Mouse (Mus musculus): ENCODE results near the gene Zfpm1.

Zfpm1 gene

GRCm38 (mm10) chr8:122276308-122276707, 5.6 kb upstream of the Zfpm1 start:
- no peak for DNase-seq

GRCm38 (mm10) chr8:122277204-122277995, 4.5 kb upstream of the Zfpm1 start:
- no peak for DNase-seq

GRCm38 (mm10) chr8:122280156-122280555, 1.8 kb upstream of the Zfpm1 start:
- no peak for DNase-seq

GRCm38 (mm10) chr8:122280588-122281316, 1.2 kb upstream of the Zfpm1 start:
- no peak for DNase-seq

GRCm38 (mm10) chr8:122281317-122282034, 465 bp upstream of the Zfpm1 start:
- DNase-seq: peak; percentile 100

- peak; percentile 32 to 40 for DNase-seq
These were observed 787 bp downstream of the Zfpm1 start for GRCm38 (mm10) chr8:122282501-122283355.

- DNase-seq: peak; percentile 40 to 52
These were observed 1.6 kb downstream of the Zfpm1 start for GRCm38 (mm10) chr8:122283356-122284202.

- peak; percentile 45 to 66 for DNase-seq
These were observed 2.3 kb downstream of the Zfpm1 start for GRCm38 (mm10) chr8:122284203-122284658.

GRCm38 (mm10) chr8:122284659-122285261, 2.8 kb downstream of the Zfpm1 start:
- peak; percentile 49 to 50 for DNase-seq

GRCm38 (mm10) chr8:122285727-122286126, 3.8 kb downstream of the Zfpm1 start:
- peak; percentile 28 to 51 for DNase-seq

- no peak for DNase-seq
These were observed 5.0 kb downstream of the Zfpm1 start for GRCm38 (mm10) chr8:122286899-122287298.

- no peak for DNase-seq
These were observed 5.8 kb downstream of the Zfpm1 start for GRCm38 (mm10) chr8:122287742-122288141.

- no peak for DNase-seq
These were observed 6.4 kb downstream of the Zfpm1 start for GRCm38 (mm10) chr8:122288344-122288743.

- DNase-seq: no peak
These were observed 9.1 kb downstream of the Zfpm1 start for GRCm38 (mm10) chr8:122291075-122291474.

GRCm38 (mm10) chr8:122291549-122291948, 9.6 kb downstream of the Zfpm1 start:
- no peak for DNase-seq

- DNase-seq: no peak
These were observed 11.5 kb downstream of the Zfpm1 start for GRCm38 (mm10) chr8:122293484-122293883.

- no peak for DNase-seq
These were observed 12.3 kb downstream of the Zfpm1 start for GRCm38 (mm10) chr8:122294273-122294683.

- no peak for DNase-seq
These were observed 13.4 kb downstream of the Zfpm1 start for GRCm38 (mm10) chr8:122295389-122295788.

GRCm38 (mm10) chr8:122296173-122297001, 14.4 kb downstream of the Zfpm1 start:
- no peak for DNase-seq

All from spleen, adult 18-20 months (tissue).